Mouse (Mus musculus): ENCODE results near the gene Cntrl.

GRCm38 (mm10) chr2:35066525-35067082 is 42.7 kb upstream of the Cntrl start:
- TF ChIP-seq CTCF (IDR thresholded peaks at IDR 0.05; ENCODE audit: low read depth) (no peak), EP300 (IDR thresholded peaks at IDR 0.05; ENCODE audit: low read depth) (no peak)
